Mouse (Mus musculus) ES-E14 (cell line): ENCODE data around the gene Foxb1. TPM values are rescaled to one million over a fixed set of nuclear protein-coding genes. Genes with fewer than 3 reads are reported as not detected.

Experiments
- DNase-seq: peaks from one replicate; pipeline ENCODE4 v3.0.0-alpha.2; 2013; ENCODE audit warnings: low read depth, low spot score
- H3K27ac ChIP-seq: 2 replicates; pipeline ENCODE4 v1.5.1; 2012; ENCODE audit warnings: low read depth, mild to moderate bottlenecking, low read length, moderate library complexity, mixed read lengths; ENCODE audit not compliant: poor library complexity, insufficient read depth, severe bottlenecking
- H3K36me3 ChIP-seq: 2 replicates; pipeline ENCODE4 v1.6.1; 2012; ENCODE audit warnings: mild to moderate bottlenecking, low read length, moderate library complexity, mixed read lengths; ENCODE audit not compliant: control insufficient read depth, poor library complexity, insufficient read depth, severe bottlenecking
- H3K4me1 ChIP-seq, 2 experiments: fragments of 150-350 bp in 1 of 2; sonication (generic) in 1 of 2; 2 replicates each; pipeline ENCODE4 v1.6.1; 2012; ENCODE audit warnings: low read length in 2 of 2, mild to moderate bottlenecking in 1 of 2, mixed read lengths in 1 of 2; ENCODE audit not compliant: control insufficient read depth in 2 of 2, insufficient read depth in 2 of 2, poor library complexity in 1 of 2
- H3K4me3 ChIP-seq, 2 experiments: fragments of 150-350 bp in 1 of 2; sonication (generic) in 1 of 2; 2 replicates each; pipeline ENCODE4 v1.5.1; 2012; ENCODE audit warnings: low read length in 2 of 2, low read depth in 1 of 2, mild to moderate bottlenecking in 1 of 2, mixed read lengths in 1 of 2; ENCODE audit not compliant: insufficient read depth in 1 of 2, poor library complexity in 1 of 2, severe bottlenecking in 1 of 2
- H3K9ac ChIP-seq: 2 replicates; pipeline ENCODE4 v1.6.1; 2012; ENCODE audit warnings: low read depth, mild to moderate bottlenecking, low read length, mixed read lengths; ENCODE audit not compliant: poor library complexity, insufficient read depth, severe bottlenecking
- H3K9me3 ChIP-seq: fragments of 150-350 bp; sonication (generic); 2 replicates; pipeline ENCODE4 v1.6.1; 2012; ENCODE audit warnings: low read depth, mild to moderate bottlenecking, low read length; ENCODE audit not compliant: control insufficient read depth, insufficient read depth
- CHD2 ChIP-seq: IDR thresholded peaks from 2 replicates; pipeline ENCODE4 v1.6.1; 2014; ENCODE audit warnings: mild to moderate bottlenecking, low read depth, low read length, inconsistent platforms
- HCFC1 ChIP-seq: IDR thresholded peaks from 2 replicates; pipeline ENCODE4 v1.6.1; 2012; ENCODE audit warnings: low read length, inconsistent platforms, borderline replicate concordance; ENCODE audit not compliant: insufficient read depth
- MAFK ChIP-seq: IDR thresholded peaks from 2 replicates; pipeline ENCODE4 v1.6.1; 2014; ENCODE audit warnings: mild to moderate bottlenecking, low read depth, low read length, inconsistent platforms; ENCODE audit not compliant: insufficient read depth
- ZC3H11A ChIP-seq: IDR thresholded peaks from 2 replicates; pipeline ENCODE4 v1.6.1; 2012; ENCODE audit warnings: low read depth, mild to moderate bottlenecking, inconsistent platforms, low read length, borderline replicate concordance
- ZNF384 ChIP-seq: IDR thresholded peaks from 2 replicates; pipeline ENCODE4 v1.6.1; 2012; ENCODE audit warnings: low read depth, low read length, inconsistent platforms
- in situ Hi-C, 2 experiments: fragments of 600-800 bp; cut with MboI; formaldehyde crosslinking; loops; one replicate each; pipeline ENCODE4 v1.15.1; 2025; ENCODE audit warnings: low sequenced_read_pairs in 2 of 2, inconsistent platforms in 1 of 2; ENCODE audit not compliant: unreplicated experiment in 2 of 2
- total RNA-seq: library from RNA; depleted of rRNA; stranded (reverse); fragments of 300-350 nt; gene quantifications from 2 replicates; pipeline ENCODE4 v1.2.3, GENCODE M21; 2012

Foxb1 gene
- total RNA-seq, 1 experiment, result not detected

DNA sequence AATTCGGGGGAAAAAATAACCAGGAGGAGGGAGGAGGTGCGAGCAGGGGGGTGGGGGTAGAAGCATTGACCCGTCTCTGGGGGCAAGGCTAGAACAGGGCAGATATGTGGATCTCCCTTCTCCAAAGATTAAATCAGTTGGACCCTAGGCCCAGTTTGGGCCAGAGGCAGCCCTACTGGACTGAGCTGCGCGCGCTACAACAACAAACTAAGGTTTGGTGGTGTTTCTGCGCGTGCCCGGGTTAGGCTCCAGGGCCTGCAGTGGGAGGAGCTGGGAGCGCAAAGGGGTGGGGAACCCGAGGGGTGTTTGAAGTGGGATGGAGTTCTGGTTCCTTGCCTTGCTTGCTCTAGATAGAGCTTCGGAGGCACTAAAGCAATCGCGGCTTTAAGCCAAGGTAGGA lies 2.0 kb upstream of the Foxb1 start:
- in situ Hi-C loops, result no loop called here
- no peaks in the 10 kb centered on the region for H3K9me3 ChIP-seq
- peaks cover 3 to 8% of the 10 kb centered on the region in 2 experiments; a peak in 1 of 4 replicates for H3K4me1 ChIP-seq
- no peak overlapping the region for H3K9ac ChIP-seq
- TF ChIP-seq CHD2 (no peak), ZNF384 (no peak), ZC3H11A (no peak), HCFC1 (no peak), MAFK (no peak)
- no peak overlapping the region for H3K4me3 ChIP-seq
- H3K27ac ChIP-seq, result no peak overlapping the region
- DNase-seq, result no peak
- no peaks in the 10 kb centered on the region for H3K36me3 ChIP-seq

DNA sequence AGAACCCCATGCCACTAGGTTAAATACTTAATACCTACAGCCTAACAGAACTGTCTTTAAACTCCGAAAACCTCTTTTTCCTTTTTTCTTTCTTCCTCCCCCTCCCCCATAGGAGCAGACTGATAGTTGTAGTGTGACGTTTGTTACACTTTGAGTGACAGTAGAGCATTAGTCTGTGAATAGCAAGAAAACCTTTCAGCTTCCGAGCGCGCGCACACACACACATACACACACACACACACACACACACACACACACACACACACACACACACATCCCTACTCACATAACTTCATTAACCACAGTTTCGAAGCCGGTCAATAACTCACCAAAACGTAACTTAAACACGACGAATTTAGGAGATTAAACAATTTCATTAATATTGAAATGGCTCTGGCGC lies 1.5 kb upstream of the Foxb1 start:
- Histone ChIP-seq H3K27ac (no peak overlapping the region), H3K9me3 (no peaks in the 10 kb centered on the region), H3K4me3 (no peak overlapping the region), H3K9ac (no peak overlapping the region), H3K4me1 (peaks cover 3 to 8% of the 10 kb centered on the region in 2 experiments; a peak in 1 of 4 replicates), H3K36me3 (no peaks in the 10 kb centered on the region)
- in situ Hi-C loops, result no loop called here
- TF ChIP-seq CHD2 (no peak), ZNF384 (no peak), ZC3H11A (no peak), MAFK (no peak), HCFC1 (no peak)
- no peak for DNase-seq

DNA sequence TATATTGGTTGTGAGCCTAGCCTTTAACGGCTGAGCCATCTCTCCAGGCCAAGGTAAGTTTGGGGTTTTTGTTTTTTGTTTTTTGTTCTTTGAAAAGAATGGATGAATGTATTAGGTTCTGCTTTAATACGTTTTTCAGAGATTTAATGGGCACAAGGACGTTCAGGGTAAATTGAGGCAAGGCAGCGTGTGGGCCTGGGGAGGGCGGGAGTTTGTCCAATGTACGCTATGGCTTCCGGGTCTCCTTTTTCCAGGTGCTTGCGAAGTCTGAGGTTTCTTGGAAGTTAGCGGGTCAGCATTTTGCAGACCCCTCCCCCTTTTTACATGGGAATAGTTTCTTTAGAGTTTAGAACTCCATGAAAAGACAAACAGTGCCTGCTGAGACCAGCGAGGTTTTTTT lies 829 bp upstream of the Foxb1 start:
- no peak overlapping the region for H3K4me3 ChIP-seq
- no peaks in the 10 kb centered on the region for H3K36me3 ChIP-seq
- H3K9me3 ChIP-seq, result no peaks in the 10 kb centered on the region
- TF ChIP-seq ZNF384 (no peak), HCFC1 (no peak), MAFK (no peak), ZC3H11A (no peak), CHD2 (no peak)
- in situ Hi-C loops, result no loop called here
- DNase-seq, result no peak
- H3K9ac ChIP-seq, result no peak overlapping the region
- H3K4me1 ChIP-seq, result peaks cover 3 to 8% of the 10 kb centered on the region in 2 experiments; a peak in 1 of 4 replicates
- no peak overlapping the region for H3K27ac ChIP-seq

DNA sequence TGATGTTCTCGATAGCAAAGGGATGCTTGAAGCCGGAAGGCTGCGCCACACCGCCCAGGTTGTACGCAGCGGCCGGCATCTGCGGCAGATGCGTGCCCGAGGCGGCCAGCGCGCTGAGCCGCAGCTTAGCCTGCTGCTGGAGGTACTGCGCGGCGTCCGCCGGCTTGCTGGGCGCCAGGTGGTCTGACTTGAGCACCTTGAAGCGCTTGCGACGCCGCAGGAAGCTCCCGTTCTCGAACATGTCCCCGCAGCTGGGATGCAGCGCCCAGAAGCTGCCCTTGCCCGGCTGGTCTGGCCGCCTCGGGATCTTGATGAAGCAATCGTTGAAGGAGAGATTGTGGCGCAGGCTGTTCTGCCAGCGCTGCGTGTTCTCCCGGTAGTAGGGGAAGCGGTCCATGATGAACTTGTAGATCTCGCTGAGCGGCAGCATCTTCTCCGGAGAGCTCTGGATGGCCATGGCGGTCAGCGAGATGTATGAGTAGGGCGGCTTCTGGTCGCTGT lies 969 bp downstream of the Foxb1 start:
- Histone ChIP-seq H3K9me3 (no peaks in the 10 kb centered on the region), H3K4me1 (peaks cover 3 to 6% of the 10 kb centered on the region in 2 experiments; a peak in 1 of 4 replicates), H3K27ac (no peak overlapping the region), H3K36me3 (no peaks in the 10 kb centered on the region), H3K9ac (no peak overlapping the region), H3K4me3 (peak overlapping the region; percentile 35 to 49; a peak in 2 of 4 replicates)
- TF ChIP-seq MAFK, result no peak
- in situ Hi-C loops, result no loop called here
- DNase-seq, result no peak
